Mouse (Mus musculus) limb, embryonic 14.5 days (tissue): Measurements from ENCODE around the gene Mycl. TPM values are rescaled to one million over a fixed set of nuclear protein-coding genes. Genes with fewer than 3 reads are reported as not detected.

ENCODE experiments used
- ATAC-seq: fragments of 200-750 bp; cut with Nextera tagmentation; 2 replicates; pipeline ENCODE4 v1.8.0; 2017; ENCODE audit warnings: low read depth, moderate number of reproducible peaks, moderate TSS enrichment; ENCODE audit not compliant: low FRiP score
- DNase-seq: peaks from one replicate; pipeline ENCODE4 v3.0.0-alpha.2; 2015; ENCODE audit warnings: low spot score
- H3K27ac ChIP-seq: fragments of 300-500 bp; sonication (generic); replicated peaks from 2 replicates; pipeline ENCODE4 v1.5.1; 2014; ENCODE audit warnings: low read depth, mild to moderate bottlenecking, low read length, moderate library complexity, mixed read lengths
- H3K27me3 ChIP-seq: fragments of 300-500 bp; sonication (generic); 2 replicates; pipeline ENCODE4 v1.6.1; 2014; ENCODE audit warnings: low read length, mixed read lengths; ENCODE audit not compliant: control insufficient read depth, insufficient read depth
- H3K36me3 ChIP-seq: fragments of 300-500 bp; sonication (generic); 2 replicates; pipeline ENCODE4 v1.6.1; 2014; ENCODE audit warnings: mild to moderate bottlenecking, low read length, moderate library complexity, mixed read lengths; ENCODE audit not compliant: control insufficient read depth, insufficient read depth
- H3K4me1 ChIP-seq: fragments of 300-500 bp; sonication (generic); 2 replicates; pipeline ENCODE4 v1.6.1; 2014; ENCODE audit warnings: antibody characterized with exemption, low read length, mixed read lengths; ENCODE audit not compliant: control insufficient read depth, insufficient read depth
- H3K4me2 ChIP-seq: fragments of 300-500 bp; sonication (generic); replicated peaks from 2 replicates; pipeline ENCODE4 v1.6.1; 2014; ENCODE audit warnings: low read depth, mild to moderate bottlenecking, low read length, moderate library complexity; ENCODE audit not compliant: severe bottlenecking
- H3K4me3 ChIP-seq: fragments of 300-500 bp; sonication (generic); replicated peaks from 2 replicates; pipeline ENCODE4 v1.5.1; 2014; ENCODE audit warnings: low read length
- H3K9ac ChIP-seq: fragments of 300-500 bp; sonication (generic); 2 replicates; pipeline ENCODE4 v1.6.1; 2014; ENCODE audit warnings: mild to moderate bottlenecking, low read depth, low read length, moderate library complexity; ENCODE audit not compliant: severe bottlenecking
- H3K9me3 ChIP-seq: fragments of 300-500 bp; sonication (generic); 2 replicates; pipeline ENCODE4 v1.6.1; 2016; ENCODE audit warnings: low read length; ENCODE audit not compliant: control insufficient read depth
- POLR2A ChIP-seq: fragments of 200-500 bp; IDR thresholded peaks from 2 replicates; pipeline ENCODE4 v1.8.0; 2012; ENCODE audit warnings: inconsistent platforms, mild to moderate bottlenecking, moderate library complexity, borderline replicate concordance; ENCODE audit not compliant: insufficient read depth, insufficient read length; ENCODE audit errors: extremely low read depth
- WGBS: fragments of 180-500 bp; shearing (Covaris S2); extraction: QIAGEN DNeasy Blood & Tissue Kit; methylation state at CpG from one replicate; pipeline ENCODE4 v1.1.7; 2014; 5-methylcytosine and 5-hydroxymethylcytosine counted together
- polyA plus RNA-seq, 2 experiments: library from polyadenylated mRNA; depleted of rRNA in 1 of 2; stranded (reverse) in 1 of 2; unstranded in 1 of 2; fragments of >200 nt; fragmentation: Nextera tagmentation in 1 of 2; extraction: Ambion mirVana in 1 of 2; gene quantifications; 2 replicates each; pipeline versions ENCODE4 v1.2.1 to v1.2.3; 2012 to 2014

Gene Mycl
- polyA plus RNA-seq, 2 experiments: 24.6 to 39.2 TPM

- no peak overlapping the region for H3K4me2 ChIP-seq
- no peaks in the 10 kb centered on the region for H3K4me1 ChIP-seq
- no peak for TF ChIP-seq POLR2A
- H3K36me3 ChIP-seq: no peaks in the 10 kb centered on the region
- DNase-seq (no peak), ATAC-seq (no peak)
- H3K9ac ChIP-seq: no peak overlapping the region
- no peak overlapping the region for H3K27ac ChIP-seq
- H3K4me3 ChIP-seq: no peak overlapping the region
- H3K9me3 ChIP-seq: no peaks in the 10 kb centered on the region
- WGBS: 79% methylated on average over 4 of the region's 4 CpGs
- no peaks in the 10 kb centered on the region for H3K27me3 ChIP-seq
These were observed 23.8 kb upstream of the Mycl start for GRCm38 (mm10) chr4:122971646-122972045.

- H3K4me3 ChIP-seq: no peak overlapping the region
- no peak for TF ChIP-seq POLR2A
- H3K27me3 ChIP-seq: no peaks in the 10 kb centered on the region
- 66% methylated on average over 8 of the region's 8 CpGs for WGBS
- no peaks in the 10 kb centered on the region for H3K9me3 ChIP-seq
- H3K36me3 ChIP-seq: no peaks in the 10 kb centered on the region
- H3K27ac ChIP-seq: no peak overlapping the region
- ATAC-seq (no peak), DNase-seq (no peak)
- H3K9ac ChIP-seq: no peak overlapping the region
- no peak overlapping the region for H3K4me2 ChIP-seq
- H3K4me1 ChIP-seq: no peaks in the 10 kb centered on the region
These were observed 23.4 kb upstream of the Mycl start for GRCm38 (mm10) chr4:122972056-122972455.

- DNase-seq: no peak
- no peak for ATAC-seq
- no peak overlapping the region for H3K27ac ChIP-seq
- H3K36me3 ChIP-seq: no peaks in the 10 kb centered on the region
- H3K4me3 ChIP-seq: no peak overlapping the region
- H3K4me2 ChIP-seq: no peak overlapping the region
- TF ChIP-seq POLR2A: no peak
- no peaks in the 10 kb centered on the region for H3K9me3 ChIP-seq
- 68% methylated on average over 5 of the region's 5 CpGs for WGBS
- H3K4me1 ChIP-seq: no peaks in the 10 kb centered on the region
- H3K27me3 ChIP-seq: no peaks in the 10 kb centered on the region
- no peak overlapping the region for H3K9ac ChIP-seq
These were observed 20.4 kb upstream of the Mycl start for GRCm38 (mm10) chr4:122974976-122975520.

GRCm38 (mm10) chr4:122976885-122977284 lies 18.6 kb upstream of the Mycl start:
- ATAC-seq (no peak), DNase-seq (no peak)
- Histone ChIP-seq H3K27ac (no peak overlapping the region), H3K36me3 (no peaks in the 10 kb centered on the region), H3K27me3 (no peaks in the 10 kb centered on the region), H3K4me1 (no peaks in the 10 kb centered on the region), H3K4me2 (no peak overlapping the region), H3K9me3 (no peaks in the 10 kb centered on the region), H3K9ac (no peak overlapping the region), H3K4me3 (no peak overlapping the region)
- WGBS: 58% methylated on average over 4 of the region's 4 CpGs
- TF ChIP-seq POLR2A: no peak

- H3K27me3 ChIP-seq: peaks cover 5% of the 10 kb centered on the region
- peaks cover 7% of the 10 kb centered on the region for H3K4me1 ChIP-seq
- ATAC-seq (no peak), DNase-seq (no peak)
- no peaks in the 10 kb centered on the region for H3K9me3 ChIP-seq
- TF ChIP-seq POLR2A: no peak
- WGBS: 77% methylated on average over 2 of the region's 2 CpGs
- no peak overlapping the region for H3K4me3 ChIP-seq
- no peak overlapping the region for H3K27ac ChIP-seq
- H3K9ac ChIP-seq: no peak overlapping the region
- H3K36me3 ChIP-seq: no peaks in the 10 kb centered on the region
- no peak overlapping the region for H3K4me2 ChIP-seq
These were observed 16.6 kb upstream of the Mycl start for GRCm38 (mm10) chr4:122978850-122979249.

- no peak overlapping the region for H3K27ac ChIP-seq
- H3K27me3 ChIP-seq: peaks cover 7% of the 10 kb centered on the region
- no peak overlapping the region for H3K9ac ChIP-seq
- H3K4me1 ChIP-seq: peaks cover 7% of the 10 kb centered on the region
- no peak overlapping the region for H3K4me3 ChIP-seq
- TF ChIP-seq POLR2A: no peak
- WGBS: 74% methylated on average over 3 of the region's 3 CpGs
- DNase-seq (no peak), ATAC-seq (no peak)
- no peaks in the 10 kb centered on the region for H3K9me3 ChIP-seq
- no peaks in the 10 kb centered on the region for H3K36me3 ChIP-seq
- H3K4me2 ChIP-seq: no peak overlapping the region
These were observed 15.6 kb upstream of the Mycl start for GRCm38 (mm10) chr4:122979826-122980225.
